Mouse (Mus musculus) kidney, embryonic 15.5 days (tissue): Measurements from ENCODE around the gene Loxl4. TPM values are rescaled to one million over a fixed set of nuclear protein-coding genes. Genes with fewer than 3 reads are reported as not detected.

ENCODE experiments used
- ATAC-seq: fragments of 200-750 bp; cut with Nextera tagmentation; replicated peaks from 2 replicates; pipeline ENCODE4 v1.8.0; 2017; ENCODE audit warnings: moderate TSS enrichment; ENCODE audit not compliant: low FRiP score
- H3K27ac ChIP-seq: fragments of 300-500 bp; sonication (generic); 2 replicates; pipeline ENCODE4 v1.5.1; 2015; ENCODE audit warnings: mild to moderate bottlenecking, inconsistent platforms
- H3K27me3 ChIP-seq: fragments of 300-500 bp; sonication (generic); 2 replicates; pipeline ENCODE4 v1.6.1; 2015; ENCODE audit warnings: inconsistent platforms
- H3K36me3 ChIP-seq: fragments of 300-500 bp; sonication (generic); 2 replicates; pipeline ENCODE4 v1.6.1; 2015; ENCODE audit warnings: inconsistent platforms
- H3K4me1 ChIP-seq: fragments of 300-500 bp; sonication (generic); 2 replicates; pipeline ENCODE4 v1.6.1; 2015; ENCODE audit warnings: inconsistent platforms
- H3K4me2 ChIP-seq: fragments of 300-500 bp; sonication (generic); 2 replicates; pipeline ENCODE4 v1.6.1; 2015; ENCODE audit warnings: moderate library complexity, mild to moderate bottlenecking, inconsistent platforms
- H3K4me3 ChIP-seq: fragments of 300-500 bp; sonication (generic); replicated peaks from 2 replicates; pipeline ENCODE4 v1.5.1; 2015; ENCODE audit warnings: mild to moderate bottlenecking, inconsistent platforms
- H3K9ac ChIP-seq: fragments of 300-500 bp; sonication (generic); 2 replicates; pipeline ENCODE4 v1.6.1; 2015; ENCODE audit warnings: mild to moderate bottlenecking, inconsistent platforms
- H3K9me3 ChIP-seq: fragments of 300-500 bp; sonication (generic); replicated peaks from 2 replicates; pipeline ENCODE4 v1.6.1; 2016; ENCODE audit warnings: inconsistent platforms
- WGBS: fragments of 180-500 bp; shearing (Covaris S2); methylation state at CpG from one replicate; pipeline ENCODE4 v1.1.7; 2015; ENCODE audit warnings: mixed read lengths; 5-methylcytosine and 5-hydroxymethylcytosine counted together
- polyA plus RNA-seq: library from polyadenylated mRNA; unstranded; fragments of >200 nt; fragmentation: Nextera tagmentation; extraction: Ambion mirVana; gene quantifications from 2 replicates; pipeline ENCODE4 v1.2.1, GENCODE M21; 2015

Gene Loxl4
- polyA plus RNA-seq, 1 experiment from 2014 or later: 1.8 TPM

- no peaks in the 10 kb centered on the region for H3K9me3 ChIP-seq
- no peak overlapping the region for H3K27ac ChIP-seq
- no peak for ATAC-seq
- WGBS: 62% methylated on average over 8 of the region's 8 CpGs
- no peak overlapping the region for H3K4me2 ChIP-seq
- H3K4me3 ChIP-seq: no peak overlapping the region
- H3K36me3 ChIP-seq: no peaks in the 10 kb centered on the region
- no peak overlapping the region for H3K9ac ChIP-seq
- H3K4me1 ChIP-seq: peaks cover 7% of the 10 kb centered on the region; the same call in 1 of the 2 replicates
- H3K27me3 ChIP-seq: no peaks in the 10 kb centered on the region
Measured at GRCm38 (mm10) chr19:42602576-42602975, 10.0 kb downstream of the Loxl4 start.

GRCm38 (mm10) chr19:42602041-42602440, 10.6 kb downstream of the Loxl4 start:
- no peak for ATAC-seq
- Histone ChIP-seq H3K27ac (no peak overlapping the region), H3K27me3 (no peaks in the 10 kb centered on the region), H3K9me3 (no peaks in the 10 kb centered on the region), H3K4me3 (no peak overlapping the region), H3K36me3 (no peaks in the 10 kb centered on the region), H3K9ac (no peak overlapping the region), H3K4me1 (peaks cover 7% of the 10 kb centered on the region; the same call in 1 of the 2 replicates), H3K4me2 (no peak overlapping the region)
- 57% methylated on average over 8 of the region's 8 CpGs for WGBS

GRCm38 (mm10) chr19:42601445-42601844, 11.2 kb downstream of the Loxl4 start:
- ATAC-seq: peak; percentile 47; the same call in 1 of the 2 replicates
- WGBS: 69% methylated on average over 2 of the region's 2 CpGs
- no peaks in the 10 kb centered on the region for H3K36me3 ChIP-seq
- H3K9me3 ChIP-seq: no peaks in the 10 kb centered on the region
- no peak overlapping the region for H3K27ac ChIP-seq
- H3K4me2 ChIP-seq: no peak overlapping the region
- no peak overlapping the region for H3K9ac ChIP-seq
- H3K27me3 ChIP-seq: no peaks in the 10 kb centered on the region
- H3K4me1 ChIP-seq: peaks cover 7% of the 10 kb centered on the region; the same call in 1 of the 2 replicates
- no peak overlapping the region for H3K4me3 ChIP-seq

- WGBS: 60% methylated on average over 3 of the region's 3 CpGs
Measured at GRCm38 (mm10) chr19:42600591-42600990, 12.0 kb downstream of the Loxl4 start.

GRCm38 (mm10) chr19:42599891-42600290, 12.7 kb downstream of the Loxl4 start:
- Histone ChIP-seq H3K4me1 (peaks cover 7% of the 10 kb centered on the region; the same call in 1 of the 2 replicates), H3K9me3 (no peaks in the 10 kb centered on the region), H3K4me2 (no peak overlapping the region), H3K27me3 (no peaks in the 10 kb centered on the region), H3K27ac (no peak overlapping the region), H3K9ac (no peak overlapping the region), H3K4me3 (no peak overlapping the region), H3K36me3 (no peaks in the 10 kb centered on the region)
- no peak for ATAC-seq
- 81% methylated on average over 17 of the region's 17 CpGs for WGBS

More at GRCm38 (mm10) chr19:42600591-42600990, 12.0 kb downstream of the Loxl4 start:
- H3K9me3 ChIP-seq: no peaks in the 10 kb centered on the region
- peaks cover 7% of the 10 kb centered on the region; the same call in 1 of the 2 replicates for H3K4me1 ChIP-seq
- no peaks in the 10 kb centered on the region for H3K36me3 ChIP-seq
- no peak overlapping the region for H3K4me2 ChIP-seq
- no peak overlapping the region for H3K4me3 ChIP-seq
- no peak for ATAC-seq
- H3K9ac ChIP-seq: no peak overlapping the region
- H3K27me3 ChIP-seq: no peaks in the 10 kb centered on the region
- H3K27ac ChIP-seq: no peak overlapping the region

GRCm38 (mm10) chr19:42597896-42598295, 14.7 kb downstream of the Loxl4 start:
- Histone ChIP-seq H3K4me3 (no peak overlapping the region), H3K4me1 (peaks cover 5% of the 10 kb centered on the region; the same call in 1 of the 2 replicates), H3K9ac (no peak overlapping the region), H3K9me3 (no peaks in the 10 kb centered on the region), H3K4me2 (no peak overlapping the region), H3K36me3 (peaks cover 12% of the 10 kb centered on the region; the same call in 1 of the 2 replicates), H3K27ac (no peak overlapping the region), H3K27me3 (no peaks in the 10 kb centered on the region)
- 97% methylated on average over 6 of the region's 6 CpGs for WGBS
- ATAC-seq: no peak

- Histone ChIP-seq H3K4me1 (peaks cover 5% of the 10 kb centered on the region; the same call in 1 of the 2 replicates), H3K27me3 (no peaks in the 10 kb centered on the region), H3K9ac (no peak overlapping the region), H3K4me3 (no peak overlapping the region), H3K27ac (no peak overlapping the region), H3K4me2 (no peak overlapping the region), H3K36me3 (peaks cover 16% of the 10 kb centered on the region; the same call in 1 of the 2 replicates), H3K9me3 (no peaks in the 10 kb centered on the region)
- 90% methylated on average over 12 of the region's 12 CpGs for WGBS
- no peak for ATAC-seq
Measured at GRCm38 (mm10) chr19:42597286-42597685, 15.3 kb downstream of the Loxl4 start.

- Histone ChIP-seq H3K27ac (no peak overlapping the region), H3K9me3 (no peaks in the 10 kb centered on the region), H3K36me3 (peaks cover 33% of the 10 kb centered on the region), H3K27me3 (no peaks in the 10 kb centered on the region), H3K4me2 (no peak overlapping the region), H3K4me3 (no peak overlapping the region), H3K4me1 (peaks cover 4% of the 10 kb centered on the region; the same call in 1 of the 2 replicates), H3K9ac (no peak overlapping the region)
- 95% methylated on average over 6 of the region's 6 CpGs for WGBS
- no peak for ATAC-seq
Measured at GRCm38 (mm10) chr19:42595066-42595465, 17.5 kb downstream of the Loxl4 start.

GRCm38 (mm10) chr19:42593456-42593855, 19.2 kb downstream of the Loxl4 start:
- Histone ChIP-seq H3K4me3 (no peak overlapping the region), H3K4me2 (no peak overlapping the region), H3K27ac (no peak overlapping the region), H3K9ac (no peak overlapping the region), H3K36me3 (peaks cover 36% of the 10 kb centered on the region), H3K9me3 (no peaks in the 10 kb centered on the region), H3K27me3 (no peaks in the 10 kb centered on the region), H3K4me1 (no peaks in the 10 kb centered on the region)
- 85% methylated on average over 6 of the region's 6 CpGs for WGBS
- ATAC-seq: no peak

- no peak overlapping the region for H3K4me2 ChIP-seq
- 59% methylated on average over 14 of the region's 14 CpGs for WGBS
- no peak overlapping the region for H3K9ac ChIP-seq
- ATAC-seq: no peak
- peaks cover 36% of the 10 kb centered on the region for H3K36me3 ChIP-seq
- no peaks in the 10 kb centered on the region for H3K27me3 ChIP-seq
- no peak overlapping the region for H3K4me3 ChIP-seq
- H3K9me3 ChIP-seq: no peaks in the 10 kb centered on the region
- H3K4me1 ChIP-seq: no peaks in the 10 kb centered on the region
- no peak overlapping the region for H3K27ac ChIP-seq
Measured at GRCm38 (mm10) chr19:42591534-42591933, 21.1 kb downstream of the Loxl4 start.

GRCm38 (mm10) chr19:42589246-42589645, 23.4 kb downstream of the Loxl4 start:
- Histone ChIP-seq H3K27me3 (no peaks in the 10 kb centered on the region), H3K9me3 (no peaks in the 10 kb centered on the region), H3K4me1 (no peaks in the 10 kb centered on the region), H3K4me2 (no peak overlapping the region), H3K36me3 (peaks cover 40% of the 10 kb centered on the region), H3K9ac (no peak overlapping the region), H3K27ac (no peak overlapping the region), H3K4me3 (no peak overlapping the region)
- ATAC-seq: no peak
- WGBS: 63% methylated on average over 1 of the region's 1 CpGs

GRCm38 (mm10) chr19:42587704-42588103, 24.9 kb downstream of the Loxl4 start:
- H3K27me3 ChIP-seq: no peaks in the 10 kb centered on the region
- peaks cover 47% of the 10 kb centered on the region for H3K36me3 ChIP-seq
- 74% methylated on average over 2 of the region's 2 CpGs for WGBS
- H3K27ac ChIP-seq: no peak overlapping the region
- no peaks in the 10 kb centered on the region for H3K4me1 ChIP-seq
- H3K4me3 ChIP-seq: no peak overlapping the region
- no peaks in the 10 kb centered on the region for H3K9me3 ChIP-seq
- no peak overlapping the region for H3K4me2 ChIP-seq
- H3K9ac ChIP-seq: no peak overlapping the region
- no peak for ATAC-seq

- Histone ChIP-seq H3K4me3 (no peak overlapping the region), H3K36me3 (peaks cover 27% of the 10 kb centered on the region), H3K27me3 (no peaks in the 10 kb centered on the region), H3K27ac (no peak overlapping the region), H3K4me2 (no peak overlapping the region), H3K9ac (no peak overlapping the region), H3K4me1 (no peaks in the 10 kb centered on the region), H3K9me3 (no peaks in the 10 kb centered on the region)
- no peak for ATAC-seq
- WGBS: 76% methylated on average over 3 of the region's 3 CpGs
Measured at GRCm38 (mm10) chr19:42584188-42584587, 28.4 kb downstream of the Loxl4 start.
